Mouse (Mus musculus): ENCODE data around the gene Pkd1. TPM values are rescaled to one million over a fixed set of nuclear protein-coding genes. Genes with fewer than 3 reads are reported as not detected.
A peak's percentile ranks its signal among the peaks of the same experiment; 100 is the strongest.

Gene Pkd1
- polyA plus RNA-seq, 1 experiment from 2014 or later = 29.8 TPM

DNA sequence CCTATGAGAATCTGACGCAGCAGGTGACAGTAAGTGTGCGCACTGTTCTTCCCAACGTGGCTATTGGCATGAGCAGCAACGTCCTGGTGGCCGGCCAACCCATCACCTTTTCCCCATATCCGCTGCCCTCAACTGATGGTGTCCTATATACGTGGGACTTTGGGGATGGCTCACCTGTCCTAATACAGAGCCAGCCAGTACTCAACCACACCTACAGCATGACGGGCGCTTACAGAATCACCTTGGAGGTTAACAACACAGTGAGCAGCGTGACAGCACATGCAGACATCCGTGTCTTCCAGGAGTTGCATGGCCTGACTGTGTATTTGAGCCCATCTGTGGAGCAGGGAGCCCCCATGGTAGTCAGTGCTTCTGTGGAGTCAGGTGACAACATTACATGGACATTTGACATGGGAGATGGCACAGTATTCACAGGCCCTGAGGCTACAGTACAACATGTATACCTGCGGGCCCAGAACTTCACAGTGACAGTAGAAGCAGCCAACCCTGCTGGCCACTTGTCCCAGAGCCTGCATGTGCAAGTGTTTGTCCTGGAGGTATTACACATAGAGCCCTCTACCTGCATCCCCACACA is 23.1 kb downstream of the Pkd1 start:
- Histone ChIP-seq H3K4me1 (no peaks in the 10 kb centered on the region), H3K36me3 (peaks cover 93% of the 10 kb centered on the region), H3K27ac (no peak overlapping the region), H3K27me3 (no peaks in the 10 kb centered on the region), H3K9ac (no peak overlapping the region), H3K4me2 (replicated peaks) (no peak overlapping the region), H3K9me3 (no peaks in the 10 kb centered on the region), H3K4me3 (no peak overlapping the region)
- WGBS = 95% methylated on average over 12 of the region's 12 CpGs
- ATAC-seq (ENCODE audit: insufficient number of reproducible peaks, insufficient read depth, low FRiP score, low TSS enrichment) = no peak

DNA sequence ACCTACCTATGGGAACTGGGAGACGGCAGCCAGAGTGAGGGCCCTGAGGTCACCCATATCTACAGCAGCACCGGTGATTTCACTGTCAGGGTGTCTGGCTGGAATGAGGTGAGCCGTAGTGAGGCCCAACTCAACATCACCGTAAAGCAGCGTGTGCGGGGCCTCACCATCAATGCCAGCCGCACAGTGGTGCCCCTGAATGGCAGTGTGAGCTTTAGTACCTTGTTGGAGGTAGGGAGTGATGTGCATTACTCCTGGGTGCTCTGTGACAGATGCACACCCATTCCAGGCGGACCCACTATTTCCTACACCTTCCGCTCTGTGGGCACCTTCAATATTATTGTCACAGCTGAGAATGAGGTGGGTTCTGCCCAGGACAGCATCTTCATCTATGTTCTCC is 24.2 kb downstream of the Pkd1 start:
- no peak overlapping the region for H3K27ac ChIP-seq
- H3K36me3 ChIP-seq = peaks cover 94% of the 10 kb centered on the region
- ATAC-seq (ENCODE audit: insufficient number of reproducible peaks, insufficient read depth, low FRiP score, low TSS enrichment) = no peak
- WGBS = 98% methylated on average over 9 of the region's 9 CpGs
- H3K4me3 ChIP-seq = no peak overlapping the region
- H3K4me1 ChIP-seq = no peaks in the 10 kb centered on the region
- H3K9me3 ChIP-seq = no peaks in the 10 kb centered on the region
- no peak overlapping the region for H3K4me2 ChIP-seq (replicated peaks)
- H3K9ac ChIP-seq = no peak overlapping the region
- H3K27me3 ChIP-seq = no peaks in the 10 kb centered on the region

DNA sequence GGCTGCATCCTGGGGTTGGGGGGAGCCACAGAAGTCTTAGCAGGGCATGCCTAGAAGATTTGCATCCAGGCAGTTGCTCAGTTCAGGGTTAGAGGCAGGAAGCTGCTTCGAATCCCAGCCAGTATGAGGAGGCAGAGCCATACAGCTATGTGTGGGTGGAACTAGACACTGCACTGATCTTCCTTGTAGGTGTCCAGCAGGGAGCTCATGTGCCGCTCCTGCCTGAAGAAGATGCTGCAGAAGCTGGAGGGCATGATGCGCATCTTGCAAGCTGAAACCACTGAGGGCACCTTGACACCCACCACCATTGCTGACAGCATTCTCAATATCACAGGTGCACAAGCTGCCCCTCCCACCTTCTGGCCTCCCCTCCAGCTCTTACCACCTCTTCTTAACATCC is 29.9 kb downstream of the Pkd1 start:
- no peak overlapping the region for H3K4me2 ChIP-seq (replicated peaks)
- peaks cover 80% of the 10 kb centered on the region for H3K36me3 ChIP-seq
- H3K27ac ChIP-seq = no peak overlapping the region
- H3K9ac ChIP-seq = no peak overlapping the region
- H3K4me1 ChIP-seq = no peaks in the 10 kb centered on the region
- no peak for ATAC-seq (ENCODE audit: insufficient number of reproducible peaks, insufficient read depth, low FRiP score, low TSS enrichment)
- 94% methylated on average over 3 of the region's 3 CpGs for WGBS
- H3K9me3 ChIP-seq = no peaks in the 10 kb centered on the region
- no peaks in the 10 kb centered on the region for H3K27me3 ChIP-seq
- H3K4me3 ChIP-seq = no peak overlapping the region

DNA sequence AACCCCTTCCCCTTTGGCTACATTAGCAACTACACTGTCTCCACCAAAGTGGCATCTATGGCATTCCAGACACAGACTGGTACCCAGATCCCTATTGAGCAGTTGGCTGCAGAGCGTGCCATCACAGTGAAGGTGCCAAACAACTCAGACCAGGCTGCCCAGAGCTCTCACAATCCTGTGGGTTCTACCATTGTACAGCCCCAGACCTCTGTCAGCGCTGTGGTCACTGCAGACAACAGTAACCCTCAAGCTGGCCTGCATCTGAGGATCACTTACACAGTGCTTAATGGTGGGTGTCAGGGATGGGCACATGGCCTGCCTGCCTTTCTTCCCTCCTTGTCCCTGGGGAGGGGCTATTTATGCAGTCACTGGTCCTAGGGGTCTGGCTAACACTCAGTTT is 30.7 kb downstream of the Pkd1 start:
- Histone ChIP-seq H3K27me3 (no peaks in the 10 kb centered on the region), H3K9ac (no peak overlapping the region), H3K27ac (no peak overlapping the region), H3K9me3 (no peaks in the 10 kb centered on the region), H3K4me2 (replicated peaks) (no peak overlapping the region), H3K4me3 (no peak overlapping the region), H3K4me1 (no peaks in the 10 kb centered on the region), H3K36me3 (peaks cover 74% of the 10 kb centered on the region)
- no peak for ATAC-seq (ENCODE audit: insufficient number of reproducible peaks, insufficient read depth, low FRiP score, low TSS enrichment)
- WGBS = 96% methylated on average over 2 of the region's 2 CpGs

DNA sequence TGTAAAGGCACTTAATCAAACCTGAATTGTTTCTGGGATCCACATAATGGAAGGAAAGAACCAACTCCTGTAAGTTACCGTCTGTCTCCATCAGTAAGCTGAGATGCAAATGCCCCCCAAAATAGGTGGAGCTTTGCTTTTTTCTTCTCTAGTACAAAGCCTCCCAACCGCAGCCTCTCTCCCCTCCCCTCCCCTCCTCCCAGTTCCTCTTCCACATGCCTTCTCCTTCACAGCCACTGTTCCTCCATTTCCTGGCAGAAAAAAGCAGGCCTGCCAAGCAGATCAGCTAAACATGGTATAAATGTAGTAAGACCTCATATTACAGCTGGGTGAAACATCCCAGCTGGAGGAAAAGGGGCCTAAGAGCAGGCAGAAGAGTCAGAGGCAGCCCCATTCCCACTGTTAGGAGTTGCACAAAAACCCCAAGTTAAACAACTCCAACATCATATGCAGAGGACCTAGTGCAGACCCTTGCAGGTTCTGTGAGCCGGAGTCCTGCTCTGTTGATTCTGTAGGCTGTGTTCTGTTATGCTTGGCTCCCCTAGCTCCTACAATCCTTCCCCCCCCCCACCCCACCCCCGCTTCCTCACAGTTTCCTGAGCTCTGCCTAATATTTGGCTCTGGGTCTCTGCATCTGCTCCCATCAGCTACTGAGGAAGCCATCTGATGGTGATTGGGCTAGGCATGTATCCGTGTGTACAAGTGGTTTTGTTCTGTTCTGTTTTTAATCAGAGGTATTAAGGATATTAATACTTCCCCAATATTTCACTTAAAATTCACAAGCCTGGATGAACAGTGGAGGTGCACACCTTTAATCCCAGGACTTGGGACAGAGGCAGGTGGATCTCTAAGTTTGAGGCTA is 34.2 kb downstream of the Pkd1 start:
- Histone ChIP-seq H3K27ac (no peak overlapping the region), H3K4me3 (no peak overlapping the region), H3K4me1 (no peaks in the 10 kb centered on the region), H3K27me3 (no peaks in the 10 kb centered on the region), H3K9me3 (no peaks in the 10 kb centered on the region), H3K4me2 (replicated peaks) (no peak overlapping the region), H3K36me3 (peaks cover 74% of the 10 kb centered on the region), H3K9ac (no peak overlapping the region)
- no peak for ATAC-seq (ENCODE audit: insufficient number of reproducible peaks, insufficient read depth, low FRiP score, low TSS enrichment)
- WGBS = 67% methylated on average over 5 of the region's 5 CpGs

DNA sequence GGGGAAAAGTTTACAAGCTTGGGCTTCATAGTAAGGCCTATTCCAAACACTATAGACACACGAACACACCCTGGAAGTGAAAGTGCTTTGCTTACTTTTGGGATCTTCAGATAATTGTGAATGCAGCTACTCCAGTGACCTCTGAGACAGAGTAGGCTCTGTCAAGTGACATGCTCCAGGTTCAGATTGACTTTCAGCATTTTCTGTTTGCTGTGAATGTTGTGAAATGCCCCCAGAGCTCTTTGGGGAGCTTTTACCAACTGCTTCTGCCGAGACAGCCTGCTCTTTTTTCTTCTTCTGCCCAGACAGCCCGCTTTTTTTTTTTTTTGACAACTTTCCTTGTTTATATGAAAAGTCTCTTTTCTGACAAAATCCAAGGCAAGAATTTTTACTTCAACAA is 34.9 kb downstream of the Pkd1 start:
- Histone ChIP-seq H3K27me3 (no peaks in the 10 kb centered on the region), H3K27ac (no peak overlapping the region), H3K9ac (no peak overlapping the region), H3K36me3 (peaks cover 76% of the 10 kb centered on the region), H3K4me2 (replicated peaks) (no peak overlapping the region), H3K4me1 (no peaks in the 10 kb centered on the region), H3K4me3 (no peak overlapping the region), H3K9me3 (no peaks in the 10 kb centered on the region)
- 64% methylated on average over 3 of the region's 3 CpGs for WGBS
- ATAC-seq (ENCODE audit: insufficient number of reproducible peaks, insufficient read depth, low FRiP score, low TSS enrichment) = no peak

DNA sequence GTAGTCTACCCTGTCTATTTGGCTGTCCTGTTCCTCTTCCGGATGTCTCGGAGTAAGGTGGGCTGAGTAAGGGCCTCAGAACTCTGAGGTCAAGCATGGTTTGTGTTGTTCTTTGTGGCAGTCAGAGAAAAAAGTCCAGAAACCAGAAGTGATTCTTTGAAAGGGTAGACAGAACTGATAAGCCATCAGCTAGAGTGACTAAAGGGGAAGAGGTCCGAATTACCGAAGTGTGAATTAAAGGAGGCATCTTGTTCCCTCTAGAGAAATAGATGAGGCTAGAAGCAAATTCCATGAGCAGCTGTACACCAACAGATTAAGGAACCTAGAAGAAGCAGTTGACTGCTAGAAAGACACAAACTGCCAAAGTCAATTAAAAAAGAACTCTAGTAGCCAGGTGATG is 36.9 kb downstream of the Pkd1 start:
- no peak overlapping the region for H3K4me2 ChIP-seq (replicated peaks)
- no peak for ATAC-seq (ENCODE audit: insufficient number of reproducible peaks, insufficient read depth, low FRiP score, low TSS enrichment)
- H3K4me3 ChIP-seq = no peak overlapping the region
- 95% methylated on average over 4 of the region's 4 CpGs for WGBS
- H3K27me3 ChIP-seq = no peaks in the 10 kb centered on the region
- H3K36me3 ChIP-seq = peaks cover 73% of the 10 kb centered on the region
- H3K9ac ChIP-seq = no peak overlapping the region
- H3K27ac ChIP-seq = no peak overlapping the region
- H3K4me1 ChIP-seq = no peaks in the 10 kb centered on the region
- H3K9me3 ChIP-seq = no peaks in the 10 kb centered on the region

DNA sequence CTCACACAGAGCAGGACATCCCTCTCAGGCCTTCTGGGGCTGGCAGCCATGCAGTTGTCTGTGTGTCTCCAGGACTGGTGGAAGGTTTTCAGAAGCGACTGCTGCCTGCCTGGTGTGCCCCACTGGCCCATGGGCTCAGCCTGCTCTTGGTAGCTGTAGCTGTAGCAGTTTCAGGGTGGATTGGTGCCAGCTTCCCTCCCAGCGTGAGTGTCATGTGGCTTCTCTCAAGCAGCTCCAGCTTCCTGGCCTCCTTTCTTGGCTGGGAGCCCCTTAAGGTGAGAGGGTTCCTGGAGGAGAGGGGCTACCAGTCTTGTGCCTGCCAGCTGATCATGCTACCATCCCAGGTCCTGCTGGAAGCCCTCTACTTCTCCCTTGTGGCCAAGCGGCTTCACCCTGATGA is 41.3 kb downstream of the Pkd1 start:
- H3K36me3 ChIP-seq = peaks cover 92% of the 10 kb centered on the region
- H3K9ac ChIP-seq = no peak overlapping the region
- H3K9me3 ChIP-seq = no peaks in the 10 kb centered on the region

DNA sequence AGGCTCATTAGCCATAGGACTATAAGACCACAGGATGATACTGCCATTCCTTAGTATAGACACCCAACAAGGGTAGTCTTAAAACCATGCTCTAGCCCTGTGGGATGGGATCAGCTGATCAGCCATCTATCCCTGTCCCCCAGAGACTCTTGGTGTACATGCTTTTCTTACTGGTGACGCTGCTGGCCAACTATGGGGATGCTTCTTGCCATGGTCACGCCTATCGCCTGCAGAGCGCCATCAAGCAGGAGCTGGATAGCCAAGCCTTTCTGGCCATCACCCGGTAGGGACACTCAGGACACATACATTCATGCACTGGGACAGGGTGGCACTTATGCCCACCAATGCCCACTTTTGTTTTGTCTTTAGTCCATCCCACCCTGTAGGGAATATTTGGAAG is 42.1 kb downstream of the Pkd1 start:
- H3K4me1 ChIP-seq = no peaks in the 10 kb centered on the region
- 93% methylated on average over 5 of the region's 5 CpGs for WGBS
- no peaks in the 10 kb centered on the region for H3K9me3 ChIP-seq
- peaks cover 92% of the 10 kb centered on the region for H3K36me3 ChIP-seq
- H3K27me3 ChIP-seq = no peaks in the 10 kb centered on the region
- H3K4me2 ChIP-seq (replicated peaks) = no peak overlapping the region
- no peak for ATAC-seq (ENCODE audit: insufficient number of reproducible peaks, insufficient read depth, low FRiP score, low TSS enrichment)
- no peak overlapping the region for H3K4me3 ChIP-seq
- H3K9ac ChIP-seq = no peak overlapping the region
- H3K27ac ChIP-seq = no peak overlapping the region

More for the DNA sequence above, 41.3 kb downstream of the Pkd1 start:
- ATAC-seq (ENCODE audit: insufficient number of reproducible peaks, insufficient read depth, low FRiP score, low TSS enrichment) = no peak
- WGBS = 88% methylated on average over 3 of the region's 3 CpGs
- Histone ChIP-seq H3K27ac (no peak overlapping the region), H3K4me2 (replicated peaks) (no peak overlapping the region), H3K4me1 (no peaks in the 10 kb centered on the region), H3K27me3 (no peaks in the 10 kb centered on the region), H3K4me3 (no peak overlapping the region)

DNA sequence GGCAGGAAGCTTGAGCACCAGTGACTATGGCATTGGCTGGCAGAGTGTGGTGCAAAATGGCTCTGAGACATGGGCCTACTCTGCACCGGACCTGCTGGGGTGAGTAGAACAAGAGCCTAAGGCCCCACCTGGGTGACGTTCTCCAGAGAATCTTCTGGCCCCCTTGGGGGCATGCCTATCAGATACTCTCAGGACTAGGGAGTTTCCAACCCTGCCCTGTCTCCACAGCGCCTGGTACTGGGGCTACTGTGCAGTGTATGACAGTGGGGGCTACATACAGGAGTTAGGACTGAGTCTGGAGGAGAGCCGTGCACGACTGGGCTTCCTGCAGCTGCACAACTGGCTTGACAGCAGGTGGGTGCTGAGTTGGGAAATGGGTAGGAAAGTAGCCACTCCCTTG is 43.6 kb downstream of the Pkd1 start:
- no peak overlapping the region for H3K4me3 ChIP-seq
- no peaks in the 10 kb centered on the region for H3K4me1 ChIP-seq
- H3K9ac ChIP-seq = no peak overlapping the region
- H3K4me2 ChIP-seq (replicated peaks) = no peak overlapping the region
- 85% methylated on average over 5 of the region's 5 CpGs for WGBS
- no peaks in the 10 kb centered on the region for H3K9me3 ChIP-seq
- ATAC-seq (ENCODE audit: insufficient number of reproducible peaks, insufficient read depth, low FRiP score, low TSS enrichment) = no peak
- no peak overlapping the region for H3K27ac ChIP-seq
- H3K27me3 ChIP-seq = no peaks in the 10 kb centered on the region
- H3K36me3 ChIP-seq = peaks cover 93% of the 10 kb centered on the region

DNA sequence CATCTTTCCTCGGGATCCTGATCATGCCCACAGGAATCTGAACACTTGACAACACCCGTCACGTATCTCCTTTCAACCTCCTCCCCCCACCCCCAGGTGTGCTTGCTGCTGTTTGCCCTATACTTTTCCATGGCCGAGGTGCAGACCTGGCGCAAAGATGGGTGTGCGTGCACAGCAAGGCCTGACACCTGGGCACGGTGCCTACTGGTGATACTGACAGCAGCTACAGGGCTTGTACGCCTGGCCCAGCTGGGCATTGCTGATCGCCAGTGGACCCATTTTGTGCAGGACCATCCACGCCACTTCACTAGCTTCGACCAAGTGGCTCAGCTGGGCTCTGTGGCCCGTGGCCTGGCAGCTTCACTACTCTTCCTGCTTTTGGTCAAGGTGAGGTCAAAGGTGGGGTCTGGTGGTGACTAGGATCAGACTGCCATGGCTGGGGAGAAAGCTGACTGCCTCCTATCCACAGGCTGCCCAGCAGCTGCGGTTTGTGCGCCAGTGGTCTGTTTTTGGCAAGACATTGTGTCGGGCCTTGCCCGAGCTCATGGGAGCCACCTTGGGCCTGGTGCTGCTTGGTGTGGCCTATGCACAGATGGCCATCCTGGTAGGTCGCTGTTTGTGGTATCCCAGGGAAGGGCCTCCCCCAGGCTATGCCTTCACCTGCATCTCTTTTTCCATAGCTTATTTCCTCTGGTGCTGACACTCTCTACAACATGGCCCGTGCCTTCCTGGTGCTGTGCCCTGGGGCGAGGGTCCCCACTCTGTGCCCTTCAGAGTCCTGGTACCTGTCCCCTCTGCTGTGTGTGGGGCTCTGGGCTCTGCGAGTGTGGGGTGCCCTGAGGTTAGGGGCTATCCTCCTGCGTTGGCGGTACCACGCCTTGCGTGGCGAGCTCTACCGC is 44.6 kb downstream of the Pkd1 start:
- H3K36me3 ChIP-seq = peaks cover 96% of the 10 kb centered on the region
- no peak overlapping the region for H3K4me3 ChIP-seq
- H3K4me1 ChIP-seq = no peaks in the 10 kb centered on the region
- no peak overlapping the region for H3K9ac ChIP-seq
- H3K27ac ChIP-seq = no peak overlapping the region
- no peaks in the 10 kb centered on the region for H3K27me3 ChIP-seq
- no peak overlapping the region for H3K4me2 ChIP-seq (replicated peaks)
- 91% methylated on average over 26 of the region's 26 CpGs for WGBS
- no peaks in the 10 kb centered on the region for H3K9me3 ChIP-seq
- peak; percentile 30; the same call in 1 of the 2 replicates for ATAC-seq (ENCODE audit: insufficient number of reproducible peaks, insufficient read depth, low FRiP score, low TSS enrichment)
